Comparison of ENCODE assay signal across 9 mouse cellular contexts in genomic region chr16:23550346-23550980, GRCm38 (mm10). TPM values are rescaled to one million over a fixed set of nuclear protein-coding genes. Genes with fewer than 3 reads are reported as not detected.
DNase-seq lines count a peak whose midpoint lies in the region; ATAC-seq and TF ChIP-seq lines count a peak whose summit lies in the region.
"Had no signal": no experiment of that assay in that cellular context is flagged by ENCODE, and none has a peak within 500 bp of the region (broad histone marks: within the 10 kb centered on the region; RNA-seq: fewer than 3 reads in every experiment).

No protein-coding gene starts in this region.

- 45% methylated on average over 8 of the region's 8 CpGs for whole genome bisulfite sequencing in lung, postnatal 0 days

- no peaks in the 10 kb centered on the region for H3K79me2 ChIP-seq in C2C12 (ENCODE audit: control insufficient read depth, insufficient read depth)

- no peaks in the 10 kb centered on the region for H3K79me3 ChIP-seq in C2C12 (ENCODE audit: low read depth)

- no peak overlapping the region for H3ac ChIP-seq in C2C12 (ENCODE audit: control insufficient read depth, insufficient read length, low read depth)

- no peak for ATAC-seq in lung, postnatal 0 days

- H3K27ac ChIP-seq in lung, postnatal 0 days (ENCODE audit: low read length), result no peak overlapping the region
- H3K27ac ChIP-seq: stomach, embryonic 15.5 days had no signal

- DNase-seq in NIH3T3 (ENCODE audit: low read depth), result peak; percentile 85
- DNase-seq in cerebellum, postnatal 25 days, result peak; percentile 59 to 78
- DNase-seq in gastrocnemius, postnatal 10 days, result peak; percentile 51
- peak; percentile 75 to 84 for DNase-seq in kidney, postnatal 4 days
- peak; percentile 75 for DNase-seq in lung, postnatal 0 days (ENCODE audit: low spot score)
- DNase-seq in ovary, postnatal 14 days (ENCODE audit: low spot score), result peak; percentile 39
- DNase-seq in thymus, postnatal 14 days, result peak; percentile 63

- H3K9ac ChIP-seq in lung, postnatal 0 days (replicated peaks; ENCODE audit: low read depth), result no peak overlapping the region
- H3K9ac ChIP-seq: stomach, embryonic 15.5 days had no signal

- H3K4me1 ChIP-seq in lung, postnatal 0 days (ENCODE audit: insufficient read depth, low read depth, low read length), result no peaks in the 10 kb centered on the region
- H3K4me1 ChIP-seq: stomach, embryonic 15.5 days had no signal

- no peak overlapping the region for H3K4me2 ChIP-seq in lung, postnatal 0 days (replicated peaks; ENCODE audit: low read depth, low read length)
- H3K4me2 ChIP-seq: stomach, embryonic 15.5 days had no signal

- TF ChIP-seq CTCF in C2C12 (IDR thresholded peaks at IDR 0.05; ENCODE audit: control insufficient read depth, insufficient read depth, insufficient read length), result peak; percentile 62
- TF ChIP-seq CTCF in lung, postnatal 0 days (IDR thresholded peaks at IDR 0.05), result peak; percentile 91

- no peaks in the 10 kb centered on the region for H3K27me3 ChIP-seq in C2C12 (ENCODE audit: control insufficient read depth, insufficient read depth, insufficient read length)
- H3K27me3 ChIP-seq in lung, postnatal 0 days (replicated peaks; ENCODE audit: insufficient read depth, low read length), result no peaks in the 10 kb centered on the region
- H3K27me3 ChIP-seq: stomach, embryonic 15.5 days had no signal

- no peak overlapping the region for H3K4me3 ChIP-seq in C2C12 (ENCODE audit: insufficient read depth, poor library complexity, severe bottlenecking)
- no peak overlapping the region for H3K4me3 ChIP-seq in lung, postnatal 0 days (ENCODE audit: low read depth, low read length)
- H3K4me3 ChIP-seq: stomach, embryonic 15.5 days had no signal

- H3K36me3 ChIP-seq in C2C12 (ENCODE audit: control insufficient read depth, insufficient read depth), result no peaks in the 10 kb centered on the region
- no peaks in the 10 kb centered on the region for H3K36me3 ChIP-seq in lung, postnatal 0 days (ENCODE audit: insufficient read depth, low read length)
- H3K36me3 ChIP-seq: stomach, embryonic 15.5 days had no signal

- TF ChIP-seq EP300 in lung, postnatal 0 days (IDR thresholded peaks at IDR 0.05), result no peak

- no peaks in the 10 kb centered on the region for H3K9me3 ChIP-seq in lung, postnatal 0 days (ENCODE audit: low read length)
- H3K9me3 ChIP-seq: stomach, embryonic 15.5 days had no signal

TF ChIP-seq in C2C12, 6 proteins besides CTCF, POLR2A, EP300 and RAD21:
- TF ChIP-seq MYOG (IDR thresholded peaks at IDR 0.05; ENCODE audit: control insufficient read depth, extremely low read depth, insufficient read length) (no peak), MYOD1 (IDR thresholded peaks at IDR 0.05; ENCODE audit: control insufficient read depth, insufficient read length, low read depth) (no peak), CEBPB (IDR thresholded peaks at IDR 0.05; ENCODE audit: low read depth) (no peak), USF1 (IDR thresholded peaks at IDR 0.05; ENCODE audit: low read depth) (no peak), MAX (IDR thresholded peaks at IDR 0.05) (no peak), FOSL1 (IDR thresholded peaks at IDR 0.05; ENCODE audit: insufficient read depth, low read length, poor library complexity, severe bottlenecking) (no peak)

RNA-seq across cellular contexts. Expression of gene Masp1, which starts 29.8 kb away (rescaled TPM):
- polyA plus RNA-seq in C2C12 (2012; fragmentation: generic; extraction: Trizol), result 16.5 TPM
- 10 to 100 TPM; 14.0 to 14.7 TPM for total RNA-seq in gastrocnemius, postnatal 10 days (2021)
- polyA plus RNA-seq in lung, postnatal 0 days (2015; fragmentation: Nextera tagmentation; extraction: Ambion mirVana), result 1.2 and 1.3 TPM in 2 replicates

RNA-seq across cellular contexts. Expression of gene Rtp4, which starts 30.4 kb away (rescaled TPM):
- polyA plus RNA-seq in C2C12 (2012; fragmentation: generic; extraction: Trizol), result 0.69 TPM
- 1 to 10 TPM; 1.6 to 2.1 TPM for total RNA-seq in gastrocnemius, postnatal 10 days (2021)
- polyA plus RNA-seq in lung, postnatal 0 days (2015; fragmentation: Nextera tagmentation; extraction: Ambion mirVana), result 27.8 and 34.8 TPM in 2 replicates

Comparison
In these comparisons a context has a peak if more than half of its experiments do, and no peak if none do; other contexts are left out.
1. RNA of gene Rtp4, which starts 30.4 kb away (polyA plus RNA-seq): 27.8 to 34.8 TPM in lung, postnatal 0 days; 0.69 TPM in C2C12 (single experiment); every median in the first group is over 10 times any median in the second.
2. Peak in every context shown above with its lines, with median percentiles within 50 percentile points of each other: DNase-seq.